Comparison of ENCODE assay signal across 8 mouse cellular contexts in the genomic region with DNA sequence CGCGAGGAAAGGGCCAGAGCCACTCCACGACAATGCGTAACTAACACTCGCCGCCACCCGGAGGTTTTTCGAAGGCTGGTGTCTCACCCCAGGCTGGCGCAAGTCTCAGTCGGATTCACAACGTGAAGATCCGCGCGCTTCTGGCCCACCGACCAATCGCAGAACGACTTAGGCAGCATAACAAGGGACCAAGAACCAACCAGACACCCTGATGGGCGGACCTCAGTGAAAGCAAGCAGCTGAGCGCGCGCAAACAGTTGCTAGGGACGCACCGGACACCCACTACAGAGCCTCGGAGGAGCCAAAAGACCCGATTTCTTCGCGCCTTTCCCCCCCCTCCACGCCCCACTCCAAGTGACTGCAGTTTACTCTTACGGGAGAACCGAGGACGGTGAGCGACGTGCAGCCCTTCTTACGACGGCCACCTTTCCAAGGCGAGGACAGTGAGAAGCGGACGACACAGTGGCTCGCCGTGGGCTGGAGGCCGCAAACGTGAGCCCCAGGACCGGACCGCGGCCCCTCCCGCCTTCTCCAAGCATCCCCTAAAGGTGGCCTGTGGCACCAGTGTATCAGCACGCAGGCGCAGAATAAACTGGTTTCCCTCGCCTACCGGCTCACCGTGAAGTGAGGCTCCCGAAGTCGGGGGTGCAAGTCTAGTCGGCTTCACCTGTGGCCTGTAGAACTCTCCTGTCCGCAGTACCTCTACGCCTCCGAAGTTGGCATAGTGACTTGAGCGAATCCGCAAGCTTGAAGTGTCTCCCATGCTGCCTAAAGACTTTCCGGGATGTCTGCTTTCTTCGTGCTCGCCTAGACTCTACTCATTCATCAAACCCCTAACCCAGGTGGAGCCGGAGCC. TPM values are rescaled to one million over a fixed set of nuclear protein-coding genes. Genes with fewer than 3 reads are reported as not detected.
DNase-seq lines count a peak whose midpoint lies in the region; ATAC-seq and TF ChIP-seq lines count a peak whose summit lies in the region.

A gene (plus strand): TSS at position 207 of the 856 bp plus-strand sequence.
A gene (minus strand): TSS at position 835 of the 856 bp plus-strand sequence.

- TF ChIP-seq CTCF in liver, embryonic 14.5 days (IDR thresholded peaks at IDR 0.05; ENCODE audit: low read depth): peak; percentile 14; the same call in 1 of the 2 replicates
- no peak for TF ChIP-seq CTCF in stomach, postnatal 0 days (IDR thresholded peaks at IDR 0.05; ENCODE audit: low read depth)

- H3K27me3 ChIP-seq in forebrain, embryonic 10.5 days (ENCODE audit: poor library complexity, severe bottlenecking): no peaks in the 10 kb centered on the region
- no peaks in the 10 kb centered on the region for H3K27me3 ChIP-seq in heart, embryonic 15.5 days
- H3K27me3 ChIP-seq in liver, embryonic 14.5 days (ENCODE audit: control insufficient read depth, insufficient read depth, low read length): no peaks in the 10 kb centered on the region
- no peaks in the 10 kb centered on the region for H3K27me3 ChIP-seq in neural tube, embryonic 11.5 days (ENCODE audit: control insufficient read depth, insufficient read depth, low read length)
- no peaks in the 10 kb centered on the region for H3K27me3 ChIP-seq in stomach, postnatal 0 days (ENCODE audit: control insufficient read depth, insufficient read depth, low read length)

- TF ChIP-seq EP300 in liver, embryonic 14.5 days (IDR thresholded peaks at IDR 0.05; ENCODE audit: low read depth): no peak
- TF ChIP-seq EP300 in stomach, postnatal 0 days (optimal IDR thresholded peaks at IDR 0.05): no peak

- no peaks in the 10 kb centered on the region for H3K9me3 ChIP-seq in forebrain, embryonic 10.5 days
- no peaks in the 10 kb centered on the region for H3K9me3 ChIP-seq in heart, embryonic 15.5 days (replicated peaks)
- no peaks in the 10 kb centered on the region for H3K9me3 ChIP-seq in liver, embryonic 14.5 days (ENCODE audit: control insufficient read depth, low read length)
- H3K9me3 ChIP-seq in neural tube, embryonic 11.5 days (ENCODE audit: control insufficient read depth, low read length): no peaks in the 10 kb centered on the region
- H3K9me3 ChIP-seq in stomach, postnatal 0 days (ENCODE audit: control insufficient read depth, low read length): no peaks in the 10 kb centered on the region

- ATAC-seq in heart, embryonic 15.5 days (replicated peaks; ENCODE audit: insufficient number of reproducible peaks, insufficient read depth, low FRiP score, low read depth): peak; percentile 93
- peak; percentile 91 for ATAC-seq in liver, embryonic 14.5 days (ENCODE audit: insufficient read depth)
- peak; percentile 90 for ATAC-seq in neural tube, embryonic 11.5 days (ENCODE audit: insufficient read depth, low FRiP score, low TSS enrichment)
- peak; percentile 97 for ATAC-seq in stomach, postnatal 0 days (ENCODE audit: low FRiP score, low TSS enrichment)

- peaks cover 28% of the 10 kb centered on the region for H3K4me1 ChIP-seq in forebrain, embryonic 10.5 days
- peaks cover 17% of the 10 kb centered on the region for H3K4me1 ChIP-seq in heart, embryonic 15.5 days (replicated peaks)
- H3K4me1 ChIP-seq in liver, embryonic 14.5 days (replicated peaks; ENCODE audit: control insufficient read depth in 2 of 2, insufficient read depth in 2 of 2, low read length in 1 of 2): peaks cover 7 to 13% of the 10 kb centered on the region in 2 experiments
- H3K4me1 ChIP-seq in neural tube, embryonic 11.5 days (ENCODE audit: control insufficient read depth, insufficient read depth, low read length): peaks cover 8% of the 10 kb centered on the region
- H3K4me1 ChIP-seq in stomach, postnatal 0 days (replicated peaks; ENCODE audit: control insufficient read depth, insufficient read depth): 0 out of 2 replicates have a peak, but pooled peaks cover 2% of the 10 kb centered on the region

- under 1% methylated on average over 63 of the region's 63 CpGs for WGBS in forebrain, embryonic 10.5 days
- under 1% methylated on average over 63 of the region's 63 CpGs for WGBS in heart, embryonic 15.5 days
- WGBS in liver, embryonic 14.5 days (ENCODE audit: insufficient replicate concordance): under 1% methylated on average over 63 of the region's 63 CpGs
- WGBS in neural tube, embryonic 11.5 days: under 1% methylated on average over 63 of the region's 63 CpGs
- WGBS in stomach, postnatal 0 days: under 1% methylated on average over 63 of the region's 63 CpGs

- peak; percentile 91 to 93 for DNase-seq in CD8-positive naive resting alpha-beta T cell, adult 2 months (ENCODE audit: low read depth in 2 of 2, low spot score in 2 of 2)
- peak; percentile 94 for DNase-seq in c-Kit-positive CD71-negative TER-119-negative erythroid progenitor cells, embryonic 14.5 days (ENCODE audit: low read depth)
- peak; percentile 98 for DNase-seq in forebrain, embryonic 10.5 days (ENCODE audit: extremely low spot score, low spot score)
- peak; percentile 96 to 98 for DNase-seq in kidney, postnatal 25 days
- peak; percentile 95 to 96 (median 95) for DNase-seq in liver, embryonic 14.5 days (ENCODE audit: low read depth in 3 of 3, low spot score in 3 of 3)
- peak; percentile 97 for DNase-seq in neural tube, embryonic 11.5 days (ENCODE audit: low spot score)
- DNase-seq in stomach, postnatal 0 days (ENCODE audit: low spot score): peak; percentile 96

- peak within 1 kb of the TSS; percentile 97 for H3K4me2 ChIP-seq in heart, embryonic 15.5 days
- H3K4me2 ChIP-seq in liver, embryonic 14.5 days (ENCODE audit: low read depth): peak within 1 kb of the TSS; percentile 76
- peak within 1 kb of the TSS; percentile 77 for H3K4me2 ChIP-seq in neural tube, embryonic 11.5 days (ENCODE audit: low read depth)
- H3K4me2 ChIP-seq in stomach, postnatal 0 days (replicated peaks; ENCODE audit: low read depth): peak within 1 kb of the TSS; percentile 90

- peak within 1 kb of the TSS; percentile 92 for H3K27ac ChIP-seq in forebrain, embryonic 10.5 days
- peak within 1 kb of the TSS; percentile 65 for H3K27ac ChIP-seq in heart, embryonic 15.5 days
- H3K27ac ChIP-seq in liver, embryonic 14.5 days: peak within 1 kb of the TSS; percentile 49
- peak within 1 kb of the TSS; percentile 54; the same call in 1 of the 2 replicates for H3K27ac ChIP-seq in neural tube, embryonic 11.5 days (ENCODE audit: low read depth, low read length)
- H3K27ac ChIP-seq in stomach, postnatal 0 days (replicated peaks): peak within 1 kb of the TSS; percentile 65

- peak within 1 kb of the TSS; percentile 88 for H3K4me3 ChIP-seq in forebrain, embryonic 10.5 days
- H3K4me3 ChIP-seq in heart, embryonic 15.5 days: peak within 1 kb of the TSS; percentile 89
- peak within 1 kb of the TSS; percentile 94 to 99 for H3K4me3 ChIP-seq in liver, embryonic 14.5 days (ENCODE audit: insufficient read depth in 1 of 2, low read depth in 2 of 2, low read length in 2 of 2)
- H3K4me3 ChIP-seq in neural tube, embryonic 11.5 days (ENCODE audit: low read depth, low read length): peak within 1 kb of the TSS; percentile 59
- H3K4me3 ChIP-seq in stomach, postnatal 0 days (ENCODE audit: low read depth, low read length): peak within 1 kb of the TSS; percentile 90

- peaks cover 24% of the 10 kb centered on the region for H3K36me3 ChIP-seq in forebrain, embryonic 10.5 days (replicated peaks)
- H3K36me3 ChIP-seq in heart, embryonic 15.5 days: peaks cover 12% of the 10 kb centered on the region
- H3K36me3 ChIP-seq in liver, embryonic 14.5 days (replicated peaks; ENCODE audit: control insufficient read depth, insufficient read depth, low read depth): peaks cover 9% of the 10 kb centered on the region
- H3K36me3 ChIP-seq in neural tube, embryonic 11.5 days (ENCODE audit: control insufficient read depth, insufficient read depth, low read length): peaks cover 2% of the 10 kb centered on the region; the same call in 1 of the 2 replicates
- H3K36me3 ChIP-seq in stomach, postnatal 0 days (ENCODE audit: control insufficient read depth, insufficient read depth, low read length): 0 out of 2 replicates have a peak, but pooled peaks cover 3% of the 10 kb centered on the region

- H3K9ac ChIP-seq in heart, embryonic 15.5 days: peak within 1 kb of the TSS; percentile 81
- H3K9ac ChIP-seq in liver, embryonic 14.5 days (replicated peaks): peak within 1 kb of the TSS; percentile 91
- peak within 1 kb of the TSS; percentile 69 for H3K9ac ChIP-seq in neural tube, embryonic 11.5 days (ENCODE audit: low read length)
- peak within 1 kb of the TSS; percentile 79 for H3K9ac ChIP-seq in stomach, postnatal 0 days (ENCODE audit: low read length)

RNA-seq across cellular contexts. Expression of the first gene that starts in this region (rescaled TPM):
- 84.7 and 93.2 TPM in 2 replicates for polyA plus RNA-seq in forebrain, embryonic 10.5 days (2016; fragmentation: Nextera tagmentation; extraction: Ambion mirVana)
- 41.1 and 46.2 TPM in 2 replicates for polyA plus RNA-seq in heart, embryonic 15.5 days (2015; fragmentation: Nextera tagmentation; extraction: Ambion mirVana)
- 3.1 and 6.9 TPM in 2 replicates for polyA plus RNA-seq in liver, embryonic 14.5 days (2012; rRNA removed)
- polyA plus RNA-seq in liver, embryonic 14.5 days (2014; fragmentation: Nextera tagmentation; extraction: Ambion mirVana): 33.2 and 33.8 TPM in 2 replicates
- 78.2 and 79.0 TPM in 2 replicates for polyA plus RNA-seq in neural tube, embryonic 11.5 days (2014; fragmentation: Nextera tagmentation; extraction: Ambion mirVana)
- polyA plus RNA-seq in stomach, postnatal 0 days (2015; fragmentation: Nextera tagmentation; extraction: Ambion mirVana): 37.8 and 38.5 TPM in 2 replicates

RNA-seq across cellular contexts. Expression of the second gene that starts in this region (rescaled TPM):
- polyA plus RNA-seq in forebrain, embryonic 10.5 days (2016; fragmentation: Nextera tagmentation; extraction: Ambion mirVana): 32.7 and 36.5 TPM in 2 replicates
- polyA plus RNA-seq in heart, embryonic 15.5 days (2015; fragmentation: Nextera tagmentation; extraction: Ambion mirVana): 5.4 and 7.7 TPM in 2 replicates
- polyA plus RNA-seq in liver, embryonic 14.5 days (2012; rRNA removed): 5.1 and 6.3 TPM in 2 replicates
- 5.4 and 6.1 TPM in 2 replicates for polyA plus RNA-seq in liver, embryonic 14.5 days (2014; fragmentation: Nextera tagmentation; extraction: Ambion mirVana)
- 17.4 and 18.9 TPM in 2 replicates for polyA plus RNA-seq in neural tube, embryonic 11.5 days (2014; fragmentation: Nextera tagmentation; extraction: Ambion mirVana)
- 2.2 and 2.6 TPM in 2 replicates for polyA plus RNA-seq in stomach, postnatal 0 days (2015; fragmentation: Nextera tagmentation; extraction: Ambion mirVana)

Comparison
In these comparisons a context has a peak if more than half of its experiments do, and no peak if none do; other contexts are left out.
1. Peak in every context shown above with its lines: DNase-seq, ATAC-seq, H3K4me3 ChIP-seq and H3K27ac ChIP-seq.